Mouse (Mus musculus) intestine, embryonic 14.5 days (tissue): ENCODE measurements around the gene Clcn7. TPM values are rescaled to one million over a fixed set of nuclear protein-coding genes. Genes with fewer than 3 reads are reported as not detected.
"Not testable (repeated sequence)": the region's sequence is repeated elsewhere in the genome, so short reads cannot be mapped to it uniquely, and the experiment has no call there.

ENCODE experiments used
- ATAC-seq: fragments of 200-750 bp; cut with Nextera tagmentation; replicated peaks from 2 replicates; pipeline ENCODE4 v1.8.0; 2017; ENCODE audit warnings: low read depth, moderate number of reproducible peaks, moderate TSS enrichment, moderate library complexity; ENCODE audit not compliant: low FRiP score, low TSS enrichment
- DNase-seq: peaks from one replicate; pipeline ENCODE4 v3.0.0-alpha.2; 2018; ENCODE audit warnings: low spot score
- H3K27ac ChIP-seq: fragments of 300-500 bp; sonication (generic); 2 replicates; pipeline ENCODE4 v1.5.1; 2014; ENCODE audit warnings: low read depth, mild to moderate bottlenecking, control low read depth
- H3K27me3 ChIP-seq: fragments of 300-500 bp; sonication (generic); replicated peaks from 2 replicates; pipeline ENCODE4 v1.6.1; 2014; ENCODE audit warnings: low read length, control low read depth; ENCODE audit not compliant: control insufficient read depth, insufficient read depth
- H3K36me3 ChIP-seq: fragments of 300-500 bp; sonication (generic); 2 replicates; pipeline ENCODE4 v1.6.1; 2014; ENCODE audit warnings: low read length, control low read depth; ENCODE audit not compliant: control insufficient read depth, insufficient read depth
- H3K4me1 ChIP-seq: fragments of 300-500 bp; sonication (generic); replicated peaks from 2 replicates; pipeline ENCODE4 v1.6.1; 2014; ENCODE audit warnings: low read length, control low read depth, mixed read lengths; ENCODE audit not compliant: control insufficient read depth, insufficient read depth
- H3K4me2 ChIP-seq: fragments of 300-500 bp; sonication (generic); 2 replicates; pipeline ENCODE4 v1.6.1; 2014; ENCODE audit warnings: low read length
- H3K4me3 ChIP-seq: fragments of 300-500 bp; sonication (generic); 2 replicates; pipeline ENCODE4 v1.5.1; 2014; ENCODE audit warnings: low read depth, low read length, control low read depth, mixed read lengths
- H3K9ac ChIP-seq: fragments of 300-500 bp; sonication (generic); 2 replicates; pipeline ENCODE4 v1.6.1; 2014; ENCODE audit warnings: mild to moderate bottlenecking, low read length
- H3K9me3 ChIP-seq: fragments of 300-500 bp; sonication (generic); 2 replicates; pipeline ENCODE4 v1.6.1; 2016; ENCODE audit warnings: low read length, control low read depth; ENCODE audit not compliant: control insufficient read depth
- WGBS: fragments of 180-500 bp; shearing (Covaris S2); extraction: QIAGEN DNeasy Blood & Tissue Kit; methylation state at CpG from one replicate; pipeline ENCODE4 v1.1.7; 2014; 5-methylcytosine and 5-hydroxymethylcytosine counted together
- polyA plus RNA-seq: library from polyadenylated mRNA; unstranded; fragments of >200 nt; fragmentation: Nextera tagmentation; extraction: Ambion mirVana; gene quantifications from 2 replicates; pipeline ENCODE4 v1.2.1, GENCODE M21; 2014

Gene Clcn7
- polyA plus RNA-seq, 1 experiment from 2014 or later = 20.0 TPM

- Histone ChIP-seq H3K4me2 (no peak overlapping the region), H3K27me3 (no peaks in the 10 kb centered on the region), H3K4me3 (no peak overlapping the region), H3K4me1 (peaks cover 5% of the 10 kb centered on the region), H3K9ac (no peak overlapping the region), H3K27ac (no peak overlapping the region), H3K36me3 (peaks cover 16% of the 10 kb centered on the region), H3K9me3 (no peaks in the 10 kb centered on the region)
- no peak for DNase-seq
- no peak for ATAC-seq
- WGBS = 34% methylated on average over 4 of the region's 4 CpGs
Measured at GRCm38 (mm10) chr17:25117263-25117662, 15.9 kb upstream of the Clcn7 start.

- ATAC-seq (no peak), DNase-seq (no peak)
- Histone ChIP-seq H3K27me3 (no peaks in the 10 kb centered on the region), H3K4me2 (no peak within 1 kb of the TSS), H3K9me3 (no peaks in the 10 kb centered on the region), H3K9ac (no peak within 1 kb of the TSS), H3K4me1 (no peaks in the 10 kb centered on the region), H3K36me3 (no peaks in the 10 kb centered on the region), H3K27ac (no peak within 1 kb of the TSS), H3K4me3 (no peak within 1 kb of the TSS)
- 42% methylated on average over 3 of the region's 3 CpGs for WGBS
Measured at GRCm38 (mm10) chr17:25120406-25120805, 12.8 kb upstream of the Clcn7 start, which contains the start of gene Ptx4. Gene Ptx4, plus strand, starts transcription at chr17:25120760.

GRCm38 (mm10) chr17:25123979-25124378 lies 9.2 kb upstream of the Clcn7 start:
- ATAC-seq (no peak), DNase-seq (peak; percentile 65)
- no peak overlapping the region for H3K27ac ChIP-seq
- H3K4me3 ChIP-seq = no peak overlapping the region
- 25% methylated on average over 7 of the region's 7 CpGs for WGBS
- H3K4me2 ChIP-seq = no peak overlapping the region
- no peaks in the 10 kb centered on the region for H3K27me3 ChIP-seq
- H3K9ac ChIP-seq = no peak overlapping the region
- no peaks in the 10 kb centered on the region for H3K9me3 ChIP-seq
- H3K4me1 ChIP-seq = no peaks in the 10 kb centered on the region
- no peaks in the 10 kb centered on the region for H3K36me3 ChIP-seq

GRCm38 (mm10) chr17:25125442-25126060 lies 7.6 kb upstream of the Clcn7 start:
- H3K9ac ChIP-seq, H3K4me3 ChIP-seq, H3K27ac ChIP-seq, ATAC-seq, H3K4me1 ChIP-seq, H3K36me3 ChIP-seq, H3K4me2 ChIP-seq, H3K9me3 ChIP-seq, DNase-seq, H3K27me3 ChIP-seq: not testable (repeated sequence)
- WGBS = 80% methylated on average over 3 of the region's 3 CpGs

- Histone ChIP-seq H3K27ac (no peak overlapping the region), H3K27me3 (no peaks in the 10 kb centered on the region), H3K4me2 (no peak overlapping the region), H3K4me1 (no peaks in the 10 kb centered on the region), H3K4me3 (no peak overlapping the region), H3K9ac (no peak overlapping the region), H3K36me3 (no peaks in the 10 kb centered on the region), H3K9me3 (no peaks in the 10 kb centered on the region)
- ATAC-seq (0 out of 2 replicates have a peak, but pooled peaks have one; percentile 43), DNase-seq (no peak)
- 54% methylated on average over 8 of the region's 8 CpGs for WGBS
Measured at GRCm38 (mm10) chr17:25127079-25127478, 6.1 kb upstream of the Clcn7 start.

GRCm38 (mm10) chr17:25127681-25128080 lies 5.5 kb upstream of the Clcn7 start:
- no peak overlapping the region for H3K4me2 ChIP-seq
- 59% methylated on average over 9 of the region's 9 CpGs for WGBS
- no peaks in the 10 kb centered on the region for H3K4me1 ChIP-seq
- no peaks in the 10 kb centered on the region for H3K9me3 ChIP-seq
- no peaks in the 10 kb centered on the region for H3K36me3 ChIP-seq
- H3K27ac ChIP-seq = no peak overlapping the region
- no peak overlapping the region for H3K4me3 ChIP-seq
- ATAC-seq (no peak), DNase-seq (no peak)
- H3K27me3 ChIP-seq = no peaks in the 10 kb centered on the region
- no peak overlapping the region for H3K9ac ChIP-seq

- no peak overlapping the region for H3K9ac ChIP-seq
- H3K4me1 ChIP-seq = peaks cover 9% of the 10 kb centered on the region
- no peaks in the 10 kb centered on the region for H3K36me3 ChIP-seq
- no peaks in the 10 kb centered on the region for H3K9me3 ChIP-seq
- no peak overlapping the region for H3K4me2 ChIP-seq
- no peak for ATAC-seq
- no peak for DNase-seq
- 86% methylated on average over 1 of the region's 1 CpGs for WGBS
- H3K27ac ChIP-seq = no peak overlapping the region
- H3K27me3 ChIP-seq = no peaks in the 10 kb centered on the region
- no peak overlapping the region for H3K4me3 ChIP-seq
Measured at GRCm38 (mm10) chr17:25130060-25130459, 3.1 kb upstream of the Clcn7 start.

- H3K4me1 ChIP-seq = peaks cover 9% of the 10 kb centered on the region
- H3K27me3 ChIP-seq = no peaks in the 10 kb centered on the region
- H3K36me3 ChIP-seq = no peaks in the 10 kb centered on the region
- WGBS = 87% methylated on average over 6 of the region's 6 CpGs
- no peaks in the 10 kb centered on the region for H3K9me3 ChIP-seq
- ATAC-seq = no peak
- H3K27ac ChIP-seq = no peak overlapping the region
- H3K4me2 ChIP-seq = no peak overlapping the region
- no peak for DNase-seq
- no peak overlapping the region for H3K4me3 ChIP-seq
- no peak overlapping the region for H3K9ac ChIP-seq
Measured at GRCm38 (mm10) chr17:25135622-25136021, 2.4 kb downstream of the Clcn7 start.

GRCm38 (mm10) chr17:25138803-25139202 lies 5.6 kb downstream of the Clcn7 start:
- Histone ChIP-seq H3K4me1 (peaks cover 8% of the 10 kb centered on the region), H3K9me3 (no peaks in the 10 kb centered on the region), H3K27ac (no peak overlapping the region), H3K27me3 (no peaks in the 10 kb centered on the region), H3K4me2 (no peak overlapping the region), H3K9ac (no peak overlapping the region), H3K4me3 (no peak overlapping the region), H3K36me3 (0 out of 2 replicates have a peak, but pooled peaks cover 1% of the 10 kb centered on the region)
- 96% methylated on average over 1 of the region's 1 CpGs for WGBS
- DNase-seq (no peak), ATAC-seq (no peak)
